In the genomic region with DNA sequence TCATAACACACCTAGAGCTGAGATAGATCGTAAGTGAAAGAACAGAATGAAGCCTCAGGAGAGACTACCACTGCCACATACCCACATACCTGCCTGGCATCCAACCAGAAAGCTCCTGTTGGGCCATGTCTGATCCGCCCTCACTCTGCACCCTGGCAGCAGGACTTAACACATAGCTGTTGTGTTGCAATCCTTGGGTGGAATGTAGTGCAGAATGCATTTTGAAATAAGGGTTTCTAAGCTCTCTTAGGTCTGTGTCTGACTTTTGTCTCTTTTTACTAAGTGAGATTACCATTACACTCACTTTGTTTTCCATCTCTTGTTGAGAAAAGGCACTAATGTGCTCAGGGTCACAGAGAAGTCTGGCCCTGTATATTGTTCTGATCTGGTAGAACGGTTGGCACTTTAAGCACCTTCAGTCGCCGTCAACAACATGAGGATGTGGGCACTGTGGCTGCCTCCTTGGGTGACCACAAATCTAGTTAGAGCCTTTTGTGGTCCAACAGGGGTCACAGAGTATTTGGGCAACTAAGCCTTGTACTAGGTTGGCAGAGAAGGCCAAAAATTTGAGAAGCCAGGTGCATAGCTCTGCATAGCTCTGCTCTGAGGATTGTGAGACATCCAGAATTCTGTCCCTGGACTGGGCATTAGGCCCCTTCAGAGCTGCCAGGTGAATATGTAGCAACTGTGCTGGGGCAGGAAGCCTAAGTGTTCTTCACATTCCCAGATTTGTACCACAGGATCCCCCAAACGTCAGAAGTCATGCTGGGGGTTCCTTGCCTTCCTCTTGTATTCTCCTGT, we compare ENCODE assay signal across 10 mouse cellular contexts.
DNase-seq lines count a peak whose midpoint lies in the region; ATAC-seq and TF ChIP-seq lines count a peak whose summit lies in the region.
"Had no signal": no experiment of that assay in that cellular context is flagged by ENCODE, and none has a peak within 500 bp of the region (broad histone marks: within the 10 kb centered on the region; RNA-seq: fewer than 3 reads in every experiment).

No protein-coding gene starts in this region.

- H3K4me1 ChIP-seq in hindbrain, embryonic 13.5 days (replicated peaks): peaks cover 18% of the 10 kb centered on the region

- peaks cover 5% of the 10 kb centered on the region for H3K36me3 ChIP-seq in C2C12 (ENCODE audit: control insufficient read depth, insufficient read depth)
- no peaks in the 10 kb centered on the region for H3K36me3 ChIP-seq in hindbrain, embryonic 13.5 days
- H3K36me3 ChIP-seq: hindbrain, embryonic 15.5 days had no signal

- H3K27me3 ChIP-seq in C2C12 (ENCODE audit: control insufficient read depth, insufficient read depth, insufficient read length): no peaks in the 10 kb centered on the region
- H3K27me3 ChIP-seq in hindbrain, embryonic 13.5 days: no peaks in the 10 kb centered on the region
- H3K27me3 ChIP-seq: hindbrain, embryonic 15.5 days had no signal

- no peak overlapping the region for H3K4me3 ChIP-seq in C2C12 (ENCODE audit: insufficient read depth, poor library complexity, severe bottlenecking)
- H3K4me3 ChIP-seq in left cerebral cortex, adult 2 months: no peak overlapping the region
- H3K4me3 ChIP-seq in hindbrain, embryonic 13.5 days: no peak overlapping the region
- H3K4me3 ChIP-seq: hindbrain, embryonic 15.5 days; megakaryocyte, embryonic 14.5 days had no signal

- no peaks in the 10 kb centered on the region for H3K79me2 ChIP-seq in C2C12 (ENCODE audit: control insufficient read depth, insufficient read depth)

- no peak for TF ChIP-seq CTCF in C2C12 (IDR thresholded peaks at IDR 0.05; ENCODE audit: control insufficient read depth, insufficient read depth, insufficient read length)
- no peak for TF ChIP-seq CTCF in left cerebral cortex, adult 2 months (IDR thresholded peaks at IDR 0.05)

- peak; percentile 84 for ATAC-seq in granulocyte monocyte progenitor cell, adult 5-6 weeks (replicated peaks; ENCODE audit: poor library complexity, severe bottlenecking)
- ATAC-seq in hindbrain, embryonic 13.5 days (ENCODE audit: low FRiP score): no peak

- H3K9me3 ChIP-seq in hindbrain, embryonic 13.5 days: no peaks in the 10 kb centered on the region
- H3K9me3 ChIP-seq: hindbrain, embryonic 15.5 days; megakaryocyte, embryonic 14.5 days had no signal

- no peak overlapping the region for H3K4me2 ChIP-seq in hindbrain, embryonic 13.5 days
- H3K4me2 ChIP-seq: hindbrain, embryonic 15.5 days had no signal

- no peak overlapping the region for H3K9ac ChIP-seq in hindbrain, embryonic 13.5 days
- H3K9ac ChIP-seq: hindbrain, embryonic 15.5 days had no signal

- H3K27ac ChIP-seq in left cerebral cortex, adult 2 months: no peak overlapping the region; the same call in 1 of the 2 replicates
- H3K27ac ChIP-seq in hindbrain, embryonic 13.5 days: no peak overlapping the region
- H3K27ac ChIP-seq: hindbrain, embryonic 15.5 days had no signal

- no peaks in the 10 kb centered on the region for H3K79me3 ChIP-seq in C2C12 (ENCODE audit: low read depth)

- DNase-seq in cerebellum, postnatal 14 days: peak; percentile 17 to 41
- DNase-seq in cerebellum, adult 18-20 months: no peak
- DNase-seq in naive thymus-derived CD4-positive, alpha-beta T cell, adult 2 months (ENCODE audit: low read depth): peak; percentile 67
- DNase-seq in left cerebral cortex, adult 2 months (ENCODE audit: extremely low spot score in 1 of 2, low spot score in 2 of 2): no peak
- no peak for DNase-seq in left cerebral cortex, adult 18-20 months (ENCODE audit: low spot score in 2 of 2)

- no peak overlapping the region for H3ac ChIP-seq in C2C12 (ENCODE audit: control insufficient read depth, insufficient read length, low read depth)

- WGBS in hindbrain, embryonic 13.5 days: 88% methylated on average over 6 of the region's 6 CpGs

- intact Hi-C loops in left cerebral cortex, adult 2 months (cut with DNase I): loop anchor here (5.0 kb wide), 1 partner anchor 76 kb away; a partner anchor contains a TSS

TF ChIP-seq in C2C12, 6 proteins besides CTCF, POLR2A, EP300 and RAD21:
- TF ChIP-seq CEBPB (IDR thresholded peaks at IDR 0.05; ENCODE audit: low read depth): peak; percentile 42
- TF ChIP-seq FOSL1 (IDR thresholded peaks at IDR 0.05; ENCODE audit: insufficient read depth, low read length, poor library complexity, severe bottlenecking): no peak

Comparison
In these comparisons a context has a peak if more than half of its experiments do, and no peak if none do; other contexts are left out.
1. DNase-seq: peak in cerebellum, postnatal 14 days (2 of 2) and naive thymus-derived CD4-positive, alpha-beta T cell, adult 2 months (single experiment); none in cerebellum, adult 18-20 months (0 of 2), left cerebral cortex, adult 2 months (0 of 2) and left cerebral cortex, adult 18-20 months (0 of 2).